Mouse (Mus musculus) gastrocnemius, postnatal 14 days (tissue): ENCODE results near the gene Mlh1. TPM values are rescaled to one million over a fixed set of nuclear protein-coding genes. Genes with fewer than 3 reads are reported as not detected.

ENCODE experiments used
- DNase-seq: peaks from one replicate; pipeline ENCODE4 v3.0.0; 2021; ENCODE audit warnings: mixed read lengths
- intact Hi-C: fragments of 180-260 bp; cut with DNase I; formaldehyde crosslinking; loops from one replicate; pipeline ENCODE4 v1.15.1; 2025; ENCODE audit warnings: low total_unique reads
- long read RNA-seq, 2 experiments: library from polyadenylated mRNA; stranded (forward); transcript quantifications; one replicate each; pipeline ENCODE4 v2.0.0; 2021
- total RNA-seq, 2 experiments: library from RNA; stranded (reverse); gene quantifications; 2 replicates each; pipeline ENCODE4 v1.2.3; 2021

The Mlh1 gene
- 1 to 10 TPM; 7.8 TPM for total RNA-seq
- long read RNA-seq, experiment 1, transcript Mlh1-201 (19 exons, 2,754 nt), result major isoform, 6 of 9 reads
- long read RNA-seq, experiment 1, partial matches to known transcripts, result 2 of 9 reads
- long read RNA-seq, experiment 1, other reads (novel, unspliced or antisense), result 1 of 9 reads
- long read RNA-seq, experiment 2, partial matches to known transcripts, result 1 of 5 reads
- long read RNA-seq, experiment 2, other reads (novel, unspliced or antisense), result 0 of 5 reads

- intact Hi-C loops, result no loop called here
Observed at GRCm38 (mm10) chr9:111271434-111272160, at the start of gene Mlh1, which contains the start of gene Epm2aip1. Mlh1 (minus strand) TSS chr9:111271791. Epm2aip1 (plus strand) TSS chr9:111271929.

DNA sequence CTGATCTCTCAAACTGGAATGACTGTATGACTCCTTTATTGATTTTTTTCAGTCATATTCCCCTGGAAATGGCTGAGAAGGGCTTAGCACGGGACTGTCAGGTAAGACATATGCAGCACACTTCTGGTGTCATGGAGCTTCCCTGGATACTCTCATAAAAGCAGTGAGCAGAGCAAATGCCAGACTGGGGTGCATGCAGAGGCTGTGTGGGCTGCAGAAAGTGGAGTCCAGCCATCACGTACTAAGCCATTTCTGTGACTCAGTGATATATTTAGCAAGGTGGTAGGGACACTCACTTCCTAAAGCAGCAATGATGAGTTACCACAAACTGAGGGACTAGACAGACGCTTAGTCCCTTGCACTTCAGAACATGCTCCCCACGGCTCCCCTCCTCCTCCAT, 49.3 kb upstream of the Mlh1 start:
- DNase-seq, result no peak
- intact Hi-C loops, result no loop called here

More at GRCm38 (mm10) chr9:111271434-111272160, at the start of gene Mlh1, which contains the start of gene Epm2aip1:
- DNase-seq, result peak; percentile 99

DNA sequence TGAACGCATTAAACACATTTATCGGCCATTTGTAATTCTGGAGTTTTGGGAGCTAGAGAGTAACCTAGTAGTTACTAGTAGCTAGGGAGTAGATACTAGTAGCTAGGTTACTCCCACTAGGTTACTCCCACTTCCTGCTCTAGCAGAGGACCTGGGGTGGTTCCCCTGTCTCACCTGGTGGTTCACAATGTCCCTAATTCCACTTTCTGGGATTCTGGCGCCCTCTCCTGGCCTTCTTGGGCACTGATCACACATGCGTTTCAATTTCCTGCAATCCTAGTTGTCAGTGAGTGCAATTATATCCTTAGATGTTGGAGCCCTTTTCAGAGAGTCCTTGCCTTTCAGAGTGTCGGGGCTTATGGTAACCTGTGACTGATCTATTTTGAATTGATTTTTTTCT, 42.6 kb upstream of the Mlh1 start:
- DNase-seq, result no peak
- intact Hi-C loops, result no loop called here

- intact Hi-C loops, result no loop called here
- no peak for DNase-seq
Observed at GRCm38 (mm10) chr9:111313793-111314192, 42.2 kb upstream of the Mlh1 start.

GRCm38 (mm10) chr9:111313299-111313698, 41.7 kb upstream of the Mlh1 start:
- intact Hi-C loops, result no loop called here
- no peak for DNase-seq

DNA sequence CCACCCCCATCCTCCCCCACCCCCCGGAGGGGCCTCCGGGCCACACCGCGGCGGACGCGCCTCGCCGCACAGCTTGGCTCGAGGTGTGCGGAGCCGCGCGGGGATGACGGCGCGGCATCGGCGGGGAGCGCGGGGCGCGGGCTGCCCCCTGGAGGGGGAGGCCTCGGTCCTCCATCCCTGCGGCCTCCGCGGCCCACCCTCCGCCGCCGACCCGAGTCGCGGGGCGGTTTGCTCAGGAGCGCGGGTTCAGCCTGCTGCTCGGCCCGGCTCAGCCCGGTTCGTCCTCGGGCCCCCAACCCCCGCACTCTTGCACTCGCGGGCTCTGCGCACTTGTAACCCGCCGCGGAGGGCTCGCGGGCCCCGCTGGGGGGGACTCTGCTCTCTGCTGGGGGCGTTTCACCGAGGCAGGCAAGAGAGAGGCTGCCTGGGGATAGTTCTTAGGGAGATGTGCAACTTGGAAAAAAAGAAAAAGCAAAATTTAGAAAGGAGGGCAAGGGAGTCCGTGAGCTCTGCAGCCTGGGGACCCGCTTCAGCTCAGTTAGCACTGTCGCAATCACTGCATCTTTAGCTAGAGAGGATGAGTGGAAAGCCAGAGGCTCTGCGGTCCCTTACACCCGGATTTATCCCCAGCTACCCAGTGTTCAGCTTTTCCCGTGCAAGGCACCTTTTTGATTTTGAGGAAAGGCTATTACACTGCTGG, 41.0 kb upstream of the Mlh1 start:
- intact Hi-C loops, result no loop called here
- no peak for DNase-seq

GRCm38 (mm10) chr9:111311843-111312441, 40.4 kb upstream of the Mlh1 start:
- intact Hi-C loops, result no loop called here
- DNase-seq, result no peak

DNA sequence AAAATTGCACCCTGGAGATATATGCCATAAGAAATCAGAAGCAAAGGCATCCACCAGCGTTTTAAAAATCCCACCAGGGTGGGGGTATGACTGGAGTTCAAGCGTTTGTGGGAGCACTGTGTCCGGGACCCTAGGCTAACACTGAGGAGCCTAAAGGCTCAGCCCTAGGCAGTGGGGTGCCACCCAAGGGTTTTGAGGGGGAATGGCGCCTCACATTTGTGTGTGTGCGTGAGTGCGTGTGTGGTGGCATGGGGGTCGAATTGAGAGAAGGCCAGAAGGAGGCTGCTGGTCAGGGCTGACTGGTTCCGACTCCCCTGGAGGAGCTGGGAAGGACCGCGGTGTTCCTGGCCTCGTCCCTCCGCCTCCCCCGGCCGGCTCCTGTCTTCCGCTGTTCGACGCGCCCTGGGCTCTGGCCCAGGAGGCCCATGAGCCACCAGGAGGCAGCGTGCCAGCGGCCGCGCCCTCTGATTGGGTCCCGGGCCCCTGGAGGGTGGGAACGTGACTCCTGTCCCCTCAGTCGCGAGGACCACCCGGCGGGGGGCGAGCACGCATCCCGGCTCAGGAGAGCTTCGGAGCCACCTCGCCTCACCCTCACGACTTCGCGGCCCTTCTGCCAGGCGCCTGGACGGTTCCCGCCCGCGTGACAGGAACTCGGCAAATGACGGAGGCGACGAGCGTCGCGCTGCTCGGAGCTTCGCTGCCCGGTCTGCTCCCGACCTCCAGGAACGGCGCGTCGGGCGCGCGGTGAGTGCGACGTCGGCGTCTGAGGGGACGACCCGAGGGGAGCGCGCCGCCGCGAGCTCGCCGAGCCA, 39.6 kb upstream of the Mlh1 start, which contains the start of gene Trank1:
Gene Trank1 (plus strand): TSS at position 709 of the 812 bp plus-strand sequence.
- intact Hi-C loops, result no loop called here
- DNase-seq, result no peak

- DNase-seq, result no peak
- intact Hi-C loops, result no loop called here
Observed at GRCm38 (mm10) chr9:111306142-111306541, 34.6 kb upstream of the Mlh1 start.

- no peak for DNase-seq
- intact Hi-C loops, result no loop called here
Observed at GRCm38 (mm10) chr9:111304036-111304435, 32.4 kb upstream of the Mlh1 start.

DNA sequence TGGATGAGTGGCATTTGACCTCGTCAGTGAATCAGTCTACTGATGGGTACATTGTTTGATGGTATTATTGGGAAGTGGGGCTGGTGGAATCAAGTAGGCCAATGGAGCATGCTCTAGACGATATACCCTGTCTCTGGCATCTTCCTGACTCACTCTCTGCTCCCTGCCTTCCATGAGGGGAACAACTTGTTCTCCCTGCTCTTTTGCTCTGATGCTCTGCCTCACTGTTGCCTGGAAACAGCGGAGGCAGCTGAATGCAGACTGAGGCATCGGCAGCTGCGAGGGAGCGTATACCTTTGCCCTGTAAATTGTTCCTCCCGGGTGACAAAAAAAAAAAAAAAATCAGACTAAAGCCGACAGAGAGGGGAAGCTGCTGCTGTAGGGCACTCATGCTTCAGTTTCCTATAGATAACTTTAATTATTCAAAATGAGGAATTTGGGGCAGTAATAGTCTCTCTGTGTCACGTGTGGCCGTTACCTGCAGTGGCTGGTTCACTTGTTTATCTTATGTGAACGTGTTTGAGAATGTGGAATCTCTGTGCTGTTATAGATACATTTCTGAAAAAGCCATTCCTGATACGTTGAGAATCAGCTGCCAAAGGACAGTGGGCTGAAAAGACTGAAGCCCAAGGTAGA, 30.7 kb upstream of the Mlh1 start:
- intact Hi-C loops, result no loop called here
- DNase-seq, result no peak

DNA sequence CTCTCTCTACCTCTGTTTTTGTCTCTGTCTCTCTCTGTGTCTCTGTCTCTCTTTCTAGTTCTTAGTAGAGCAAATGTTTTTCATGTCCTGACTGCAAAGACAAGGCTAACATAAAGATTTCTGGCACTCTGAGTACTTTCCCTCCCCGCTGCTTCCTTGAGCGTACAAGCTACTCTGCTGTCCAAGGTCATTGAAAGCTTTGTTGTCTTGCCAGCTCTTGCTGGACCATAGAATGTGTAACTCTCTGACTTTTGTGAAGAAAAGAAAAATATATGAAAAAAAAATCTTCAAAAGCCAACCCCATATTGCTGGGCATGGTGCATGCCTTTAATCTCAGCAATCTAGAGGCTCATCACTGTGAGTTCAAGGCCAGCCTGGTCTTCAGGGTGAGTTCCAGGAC, 27.0 kb upstream of the Mlh1 start:
- DNase-seq, result no peak
- intact Hi-C loops, result no loop called here

GRCm38 (mm10) chr9:111296433-111296832, 24.8 kb upstream of the Mlh1 start:
- intact Hi-C loops, result no loop called here
- DNase-seq, result no peak

GRCm38 (mm10) chr9:111295323-111295722, 23.7 kb upstream of the Mlh1 start:
- intact Hi-C loops, result no loop called here
- DNase-seq, result no peak

GRCm38 (mm10) chr9:111294911-111295310, 23.3 kb upstream of the Mlh1 start:
- intact Hi-C loops, result no loop called here
- DNase-seq, result no peak

- DNase-seq, result no peak
- intact Hi-C loops, result no loop called here
Observed at GRCm38 (mm10) chr9:111293234-111293633, 21.6 kb upstream of the Mlh1 start.

DNA sequence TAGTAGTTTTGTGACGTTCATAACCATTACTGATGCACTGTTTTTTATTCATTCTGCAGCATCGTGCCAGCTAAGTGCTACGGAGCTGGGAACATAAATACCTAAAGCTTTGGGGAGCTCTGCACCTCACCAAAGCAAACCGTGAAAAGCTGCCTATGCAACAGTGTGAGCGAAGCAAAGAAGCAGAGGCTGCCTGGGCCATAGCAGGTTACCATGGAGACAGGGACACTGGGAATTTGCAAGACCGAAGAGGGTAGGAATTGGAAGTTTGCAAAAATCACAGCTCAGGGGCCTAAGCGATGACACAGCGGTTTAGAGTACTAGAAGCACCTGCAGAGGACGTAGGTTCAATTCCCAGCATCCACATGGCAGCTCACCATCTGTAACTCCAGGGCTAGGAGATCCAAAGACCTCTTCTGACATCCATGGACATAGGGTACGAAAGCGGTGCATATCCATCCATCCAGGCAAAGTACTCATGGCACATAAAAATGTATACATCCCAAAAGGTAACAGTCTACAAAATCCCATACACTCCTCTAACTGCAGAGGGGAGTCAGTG, 19.0 kb upstream of the Mlh1 start:
- intact Hi-C loops, result no loop called here
- DNase-seq, result no peak

GRCm38 (mm10) chr9:111289832-111290339, 18.3 kb upstream of the Mlh1 start:
- DNase-seq, result peak; percentile 78
- intact Hi-C loops, result no loop called here
